Mouse (Mus musculus) neural tube, embryonic 11.5 days (tissue): Measurements from ENCODE around the gene Tmem11. TPM values are rescaled to one million over a fixed set of nuclear protein-coding genes. Genes with fewer than 3 reads are reported as not detected.
A peak's percentile ranks its signal among the peaks of the same experiment; 100 is the strongest.

Experiments used
- ATAC-seq: fragments of 200-750 bp; cut with Nextera tagmentation; 2 replicates; pipeline ENCODE4 v1.8.0; 2017; ENCODE audit warnings: moderate number of reproducible peaks, mild to moderate bottlenecking, moderate TSS enrichment, moderate library complexity; ENCODE audit not compliant: insufficient read depth, low FRiP score, low TSS enrichment
- DNase-seq: peaks from one replicate; pipeline ENCODE4 v3.0.0-alpha.2; 2015; ENCODE audit warnings: low spot score
- H3K27ac ChIP-seq: fragments of 300-500 bp; sonication (generic); 2 replicates; pipeline ENCODE4 v1.5.1; 2014; ENCODE audit warnings: low read depth, mild to moderate bottlenecking, low read length
- H3K27me3 ChIP-seq: fragments of 300-500 bp; sonication (generic); 2 replicates; pipeline ENCODE4 v1.6.1; 2014; ENCODE audit warnings: mild to moderate bottlenecking, low read length, mixed read lengths; ENCODE audit not compliant: control insufficient read depth, insufficient read depth
- H3K36me3 ChIP-seq: fragments of 300-500 bp; sonication (generic); 2 replicates; pipeline ENCODE4 v1.6.1; 2014; ENCODE audit warnings: mild to moderate bottlenecking, low read length, moderate library complexity, mixed read lengths; ENCODE audit not compliant: control insufficient read depth, insufficient read depth
- H3K4me1 ChIP-seq: fragments of 300-500 bp; sonication (generic); 2 replicates; pipeline ENCODE4 v1.6.1; 2014; ENCODE audit warnings: low read length, mixed read lengths; ENCODE audit not compliant: control insufficient read depth, insufficient read depth
- H3K4me2 ChIP-seq: fragments of 300-500 bp; sonication (generic); 2 replicates; pipeline ENCODE4 v1.6.1; 2014; ENCODE audit warnings: low read depth, mild to moderate bottlenecking, moderate library complexity
- H3K4me3 ChIP-seq: fragments of 300-500 bp; sonication (generic); 2 replicates; pipeline ENCODE4 v1.5.1; 2014; ENCODE audit warnings: low read depth, low read length
- H3K9ac ChIP-seq: fragments of 300-500 bp; sonication (generic); 2 replicates; pipeline ENCODE4 v1.6.1; 2014; ENCODE audit warnings: mild to moderate bottlenecking, low read length
- H3K9me3 ChIP-seq: fragments of 300-500 bp; sonication (generic); 2 replicates; pipeline ENCODE4 v1.6.1; 2016; ENCODE audit warnings: low read length; ENCODE audit not compliant: control insufficient read depth
- WGBS: fragments of 180-500 bp; shearing (Covaris S2); extraction: QIAGEN DNeasy Blood & Tissue Kit; methylation state at CpG from one replicate; pipeline ENCODE4 v1.1.7; 2014; 5-methylcytosine and 5-hydroxymethylcytosine counted together
- polyA plus RNA-seq: library from polyadenylated mRNA; unstranded; fragments of >200 nt; fragmentation: Nextera tagmentation; extraction: Ambion mirVana; gene quantifications from 2 replicates; pipeline ENCODE4 v1.2.1, GENCODE M21; 2014

The Tmem11 gene
- polyA plus RNA-seq, 1 experiment from 2014 or later = 64.7 TPM

DNA sequence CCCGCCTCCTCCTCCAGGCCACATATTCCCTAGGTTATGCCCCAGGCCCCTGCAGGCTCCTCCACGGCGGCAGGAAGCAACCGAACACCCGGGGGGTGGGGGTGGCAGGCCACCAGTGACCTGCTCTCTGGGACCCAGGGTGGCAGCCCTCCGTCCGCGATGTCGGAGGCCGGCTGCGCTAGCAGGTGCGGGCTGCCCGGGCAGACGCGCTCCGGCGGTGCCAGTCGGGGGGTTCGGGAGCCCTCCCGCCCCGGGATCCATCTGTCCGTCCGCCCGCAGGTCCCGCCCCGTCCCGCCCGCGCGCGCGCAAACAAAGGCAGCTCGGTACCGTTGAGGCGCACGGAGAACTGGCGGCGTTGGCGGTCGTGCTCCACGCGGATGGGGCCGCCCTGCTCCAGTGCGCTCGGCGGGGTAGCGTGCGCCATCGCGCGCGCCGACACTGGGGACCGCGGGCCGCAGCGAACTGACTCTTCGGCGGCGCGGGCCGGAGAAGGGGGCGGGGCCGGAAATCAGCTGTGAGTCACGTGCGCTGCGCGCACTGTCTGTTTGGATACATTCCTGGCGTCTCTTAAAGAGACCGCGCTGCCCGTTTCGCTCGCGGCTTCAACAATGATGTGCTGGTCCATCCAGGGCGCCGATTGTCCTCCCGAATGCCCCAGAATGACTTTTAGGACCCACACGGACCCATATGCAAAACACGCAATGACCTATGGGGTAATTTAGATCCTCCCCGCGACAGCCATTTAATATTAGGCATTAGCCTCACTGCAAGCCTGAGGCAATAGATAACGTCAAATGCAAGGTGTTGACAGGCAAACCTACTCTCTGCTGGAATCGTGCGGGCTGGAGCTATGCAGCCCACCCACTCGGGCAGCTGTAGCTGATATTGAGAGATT is 34.5 kb upstream of the Tmem11 start:
- Histone ChIP-seq H3K27ac (peak overlapping the region; percentile 5; the same call in 1 of the 2 replicates), H3K4me2 (peak overlapping the region; percentile 87), H3K27me3 (no peaks in the 10 kb centered on the region), H3K36me3 (no peaks in the 10 kb centered on the region), H3K4me1 (peaks cover 10% of the 10 kb centered on the region), H3K9me3 (no peaks in the 10 kb centered on the region), H3K4me3 (peak overlapping the region; percentile 92), H3K9ac (peak overlapping the region; percentile 91)
- under 1% methylated on average over 73 of the region's 86 CpGs for WGBS
- DNase-seq (peak; percentile 92), ATAC-seq (peak; percentile 88)

- Histone ChIP-seq H3K9ac (peak overlapping the region; percentile 91), H3K27me3 (no peaks in the 10 kb centered on the region), H3K36me3 (no peaks in the 10 kb centered on the region), H3K27ac (no peak overlapping the region), H3K9me3 (no peaks in the 10 kb centered on the region), H3K4me2 (peak overlapping the region; percentile 87), H3K4me1 (peaks cover 10% of the 10 kb centered on the region), H3K4me3 (peak overlapping the region; percentile 92)
- 38% methylated on average over 7 of the region's 7 CpGs for WGBS
- DNase-seq = no peak
- no peak for ATAC-seq
These were observed 33.5 kb upstream of the Tmem11 start for GRCm38 (mm10) chr11:60912525-60912973.

- H3K4me1 ChIP-seq = peaks cover 10% of the 10 kb centered on the region
- no peak overlapping the region for H3K9ac ChIP-seq
- 80% methylated on average over 1 of the region's 1 CpGs for WGBS
- no peak overlapping the region for H3K4me2 ChIP-seq
- no peak overlapping the region for H3K4me3 ChIP-seq
- ATAC-seq (no peak), DNase-seq (no peak)
- no peaks in the 10 kb centered on the region for H3K27me3 ChIP-seq
- no peak overlapping the region for H3K27ac ChIP-seq
- H3K36me3 ChIP-seq = peaks cover 8% of the 10 kb centered on the region; the same call in 1 of the 2 replicates
- no peaks in the 10 kb centered on the region for H3K9me3 ChIP-seq
These were observed 30.6 kb upstream of the Tmem11 start for GRCm38 (mm10) chr11:60909626-60910025.

DNA sequence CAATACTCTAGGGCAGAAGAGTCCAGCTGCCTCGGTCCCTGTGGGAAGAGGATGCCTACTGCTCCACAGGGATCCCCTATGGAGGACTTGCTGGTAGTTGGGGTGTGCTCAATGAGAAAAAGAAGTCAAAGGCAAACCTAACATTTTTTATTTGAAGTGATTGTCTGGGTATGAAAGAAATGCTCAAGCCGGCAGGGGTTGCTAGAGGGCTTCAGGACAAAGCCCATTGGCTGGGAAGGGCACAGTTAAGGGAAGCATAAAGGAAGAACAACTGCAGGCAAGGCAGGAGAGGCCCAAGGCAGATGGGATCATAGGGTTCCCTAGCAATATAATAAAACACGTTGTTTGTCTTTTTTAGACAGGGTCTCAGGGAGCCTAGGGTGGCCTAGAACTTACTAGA is 29.0 kb upstream of the Tmem11 start:
- Histone ChIP-seq H3K4me1 (peaks cover 10% of the 10 kb centered on the region), H3K27ac (no peak overlapping the region), H3K4me3 (no peak overlapping the region), H3K27me3 (no peaks in the 10 kb centered on the region), H3K4me2 (no peak overlapping the region), H3K9me3 (no peaks in the 10 kb centered on the region), H3K9ac (no peak overlapping the region), H3K36me3 (peaks cover 10% of the 10 kb centered on the region; the same call in 1 of the 2 replicates)
- ATAC-seq = no peak
- no peak for DNase-seq
- WGBS = 70% methylated on average over 3 of the region's 3 CpGs

DNA sequence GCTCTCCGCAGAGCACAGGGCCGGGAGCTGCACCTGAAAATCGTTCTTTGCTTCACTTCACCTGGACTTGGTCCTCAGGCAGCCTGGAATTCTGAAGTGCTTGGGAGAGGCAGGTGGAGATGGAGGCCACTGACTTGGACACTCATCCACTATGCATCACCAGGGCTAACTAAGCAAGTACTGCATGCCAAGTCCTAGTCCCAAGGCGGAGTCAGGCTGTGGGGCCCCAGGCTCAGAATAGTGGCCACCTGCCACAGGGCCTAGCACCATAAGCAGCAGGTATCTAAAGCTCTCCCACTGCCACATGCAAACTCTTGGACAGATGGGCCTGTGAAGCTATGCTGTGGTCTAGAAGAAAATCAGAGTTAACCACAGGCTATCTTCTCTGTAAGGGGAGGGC is 27.4 kb upstream of the Tmem11 start:
- Histone ChIP-seq H3K9ac (no peak overlapping the region), H3K36me3 (peaks cover 10% of the 10 kb centered on the region; the same call in 1 of the 2 replicates), H3K4me2 (no peak overlapping the region), H3K27me3 (no peaks in the 10 kb centered on the region), H3K4me1 (no peaks in the 10 kb centered on the region), H3K4me3 (no peak overlapping the region), H3K9me3 (no peaks in the 10 kb centered on the region), H3K27ac (no peak overlapping the region)
- DNase-seq (no peak), ATAC-seq (no peak)
- whole genome bisulfite sequencing = 94% methylated on average over 4 of the region's 4 CpGs

DNA sequence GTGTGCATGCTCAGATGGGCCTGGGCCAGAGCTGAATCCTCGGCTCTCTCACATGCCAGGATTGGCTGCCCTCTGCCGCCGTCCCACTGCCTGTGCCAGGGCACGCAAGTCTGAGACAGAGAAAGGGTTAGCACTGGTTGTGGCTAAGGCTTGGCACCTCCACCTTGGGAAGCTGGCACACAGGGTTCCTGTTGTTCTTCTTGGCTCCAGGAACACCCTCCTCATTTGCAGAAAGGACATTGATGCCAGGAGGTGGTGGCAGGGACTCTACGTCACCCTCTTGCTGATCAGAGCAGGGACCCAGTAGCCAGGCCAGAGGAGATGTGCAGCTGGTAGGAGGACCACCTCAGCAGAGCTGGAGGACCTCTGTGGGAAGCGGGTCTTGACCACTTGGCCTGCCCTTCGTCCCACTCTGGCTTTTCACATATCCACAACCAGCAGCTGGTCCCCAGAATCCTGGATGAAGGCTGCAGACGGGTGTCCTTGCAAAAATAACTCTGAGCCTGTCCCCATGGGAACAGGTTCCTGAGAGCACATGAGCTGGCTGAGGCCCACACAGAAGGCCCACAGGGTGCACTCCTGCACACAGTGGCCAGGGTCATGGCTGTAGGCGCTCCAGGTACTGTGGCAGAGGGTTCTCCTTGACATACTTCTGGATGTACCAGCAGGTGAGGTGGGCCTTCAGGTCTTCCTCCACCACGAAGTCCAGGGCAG is 26.5 kb upstream of the Tmem11 start:
- DNase-seq = no peak
- no peak overlapping the region for H3K4me3 ChIP-seq
- 90% methylated on average over 10 of the region's 10 CpGs for WGBS
- H3K4me2 ChIP-seq = no peak overlapping the region
- no peaks in the 10 kb centered on the region for H3K4me1 ChIP-seq
- H3K9me3 ChIP-seq = no peaks in the 10 kb centered on the region
- ATAC-seq = no peak
- no peaks in the 10 kb centered on the region for H3K27me3 ChIP-seq
- H3K27ac ChIP-seq = no peak overlapping the region
- peaks cover 10% of the 10 kb centered on the region; the same call in 1 of the 2 replicates for H3K36me3 ChIP-seq
- no peak overlapping the region for H3K9ac ChIP-seq

DNA sequence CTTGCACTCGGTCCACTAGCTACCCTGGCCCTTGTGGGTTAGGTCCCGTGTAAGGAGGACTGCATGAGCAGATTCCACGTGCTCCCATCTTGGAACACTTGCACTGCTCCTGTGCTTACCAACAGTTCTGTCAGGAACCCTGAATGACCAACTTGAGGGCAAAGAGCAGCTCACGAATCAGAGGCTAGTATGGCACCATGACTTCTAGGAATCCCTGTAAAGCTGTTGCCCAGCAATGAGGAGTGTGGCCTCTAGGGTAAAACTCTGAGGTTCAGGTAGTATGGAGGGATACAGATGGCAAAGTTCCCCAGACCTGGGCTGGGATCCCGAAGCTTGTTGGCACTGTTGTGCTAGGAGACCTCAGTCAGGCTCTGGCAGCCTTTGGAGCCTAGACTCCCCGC is 24.6 kb upstream of the Tmem11 start:
- no peaks in the 10 kb centered on the region for H3K27me3 ChIP-seq
- WGBS = 84% methylated on average over 6 of the region's 6 CpGs
- H3K9me3 ChIP-seq = no peaks in the 10 kb centered on the region
- no peaks in the 10 kb centered on the region for H3K4me1 ChIP-seq
- H3K27ac ChIP-seq = no peak overlapping the region
- H3K4me3 ChIP-seq = no peak overlapping the region
- no peak overlapping the region for H3K9ac ChIP-seq
- DNase-seq (no peak), ATAC-seq (no peak)
- peaks cover 10% of the 10 kb centered on the region; the same call in 1 of the 2 replicates for H3K36me3 ChIP-seq
- no peak overlapping the region for H3K4me2 ChIP-seq

DNA sequence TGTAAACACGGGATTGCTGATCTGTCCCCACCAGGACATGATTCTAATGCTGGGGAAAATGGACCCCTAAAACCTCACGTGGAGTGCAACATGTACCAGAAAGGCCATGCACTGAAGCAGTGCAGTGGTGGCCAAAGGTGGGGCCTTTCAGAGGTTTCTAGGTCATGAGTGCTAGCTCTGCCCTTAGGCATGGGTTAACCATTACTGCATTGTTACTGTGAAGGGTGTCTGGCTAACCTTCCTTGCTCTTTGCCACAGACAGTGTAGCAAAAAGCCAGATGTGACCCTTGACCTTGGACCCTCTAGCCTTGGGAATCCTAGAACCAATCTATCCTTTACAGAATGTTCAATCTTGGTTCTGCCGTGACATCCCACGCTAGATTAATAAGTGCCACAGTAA is 23.4 kb upstream of the Tmem11 start:
- Histone ChIP-seq H3K27me3 (no peaks in the 10 kb centered on the region), H3K27ac (no peak overlapping the region), H3K9ac (no peak overlapping the region), H3K4me1 (no peaks in the 10 kb centered on the region), H3K4me3 (no peak overlapping the region), H3K36me3 (peaks cover 10% of the 10 kb centered on the region; the same call in 1 of the 2 replicates), H3K4me2 (no peak overlapping the region), H3K9me3 (no peaks in the 10 kb centered on the region)
- DNase-seq (no peak), ATAC-seq (no peak)
- WGBS = 61% methylated on average over 4 of the region's 4 CpGs
